Mouse (Mus musculus) 416B (cell line): ENCODE results near the gene Msmp.
A peak's percentile ranks its signal among the peaks of the same experiment; 100 is the strongest.

ENCODE experiments used
- DNase-seq: peaks from one replicate; pipeline ENCODE4 v3.0.0; 2011; ENCODE audit warnings: low read depth

The Msmp gene

GRCm38 (mm10) chr4:43593453-43593852, 9.2 kb upstream of the Msmp start:
- DNase-seq = no peak

DNA sequence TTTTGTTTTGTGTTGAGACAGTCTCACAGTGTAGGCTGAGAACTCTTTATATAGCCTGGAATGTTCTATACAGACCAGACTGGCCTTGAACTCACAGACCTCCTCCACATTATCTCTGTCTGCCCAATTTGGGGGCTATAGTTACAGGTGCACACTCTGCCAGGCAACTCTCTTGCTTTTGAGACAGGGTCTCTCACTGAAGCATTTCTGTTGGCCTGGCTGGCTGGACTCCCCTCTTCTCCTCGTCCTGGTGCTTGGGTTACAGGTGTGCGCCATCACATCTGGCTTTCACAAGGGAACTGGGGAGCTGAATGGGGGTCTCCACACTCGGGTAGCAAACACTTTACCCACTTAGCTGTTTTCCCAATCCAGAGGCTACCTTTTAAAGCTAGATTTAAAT, 7.7 kb upstream of the Msmp start:
- no peak for DNase-seq

DNA sequence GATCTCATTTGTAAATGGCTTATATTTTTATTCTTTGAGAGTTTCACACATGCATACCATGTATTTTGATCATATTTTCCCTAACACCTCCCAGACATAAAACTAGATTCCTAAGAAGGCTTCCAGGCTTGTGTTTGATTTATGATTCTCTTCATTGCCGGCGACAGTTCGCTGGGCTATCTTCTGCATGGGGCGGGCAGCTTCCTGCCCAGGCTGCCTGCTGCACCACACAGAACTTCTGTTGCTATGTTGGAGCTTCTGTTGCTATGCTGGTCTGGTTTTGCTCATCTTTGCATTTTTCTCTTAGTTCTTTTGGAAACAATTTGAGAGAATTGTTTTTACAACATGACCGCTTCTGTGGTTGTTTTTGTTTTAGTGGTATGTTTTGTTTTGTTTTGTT, 7.2 kb upstream of the Msmp start:
- no peak for DNase-seq

DNA sequence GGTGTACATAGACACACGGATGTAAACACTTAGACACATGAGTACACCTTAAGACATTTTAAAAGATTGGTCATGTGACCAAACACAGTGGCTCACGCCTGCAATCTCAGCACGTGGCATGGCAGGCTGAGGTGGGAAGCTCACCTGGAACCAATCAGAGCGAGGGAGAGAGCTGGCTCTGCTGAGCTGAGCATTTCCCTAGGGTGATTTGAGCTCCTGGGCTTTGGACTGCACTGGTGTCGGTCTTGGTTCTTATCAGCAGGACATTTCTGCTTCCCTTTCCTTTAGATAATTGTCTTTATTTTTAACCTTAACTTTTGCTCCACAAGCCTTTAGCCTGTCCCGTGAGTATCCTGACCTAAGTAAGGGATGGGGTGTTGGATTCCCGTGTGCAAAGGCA, 3.4 kb upstream of the Msmp start:
- peak; percentile 49 for DNase-seq

DNA sequence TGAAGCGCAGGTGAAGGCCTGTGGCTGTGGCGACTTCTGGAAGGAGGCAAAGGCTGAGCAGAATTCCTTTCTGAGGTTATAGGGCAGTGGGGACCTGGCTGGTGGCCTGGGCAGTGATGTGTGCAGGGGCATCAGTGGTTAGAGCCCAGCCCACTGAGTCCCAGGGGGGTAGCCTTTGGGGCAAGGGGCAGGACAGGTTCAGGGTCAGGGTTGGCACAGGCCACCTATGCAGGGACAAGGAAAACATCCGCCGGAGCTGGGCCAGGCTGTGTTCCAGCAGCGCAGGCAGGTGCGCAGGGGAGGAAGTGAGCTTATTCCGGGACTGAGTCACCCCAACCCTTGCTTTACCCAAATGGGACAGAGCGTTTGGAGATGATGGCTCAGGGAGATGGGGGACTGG, 2.1 kb upstream of the Msmp start:
- no peak for DNase-seq

DNA sequence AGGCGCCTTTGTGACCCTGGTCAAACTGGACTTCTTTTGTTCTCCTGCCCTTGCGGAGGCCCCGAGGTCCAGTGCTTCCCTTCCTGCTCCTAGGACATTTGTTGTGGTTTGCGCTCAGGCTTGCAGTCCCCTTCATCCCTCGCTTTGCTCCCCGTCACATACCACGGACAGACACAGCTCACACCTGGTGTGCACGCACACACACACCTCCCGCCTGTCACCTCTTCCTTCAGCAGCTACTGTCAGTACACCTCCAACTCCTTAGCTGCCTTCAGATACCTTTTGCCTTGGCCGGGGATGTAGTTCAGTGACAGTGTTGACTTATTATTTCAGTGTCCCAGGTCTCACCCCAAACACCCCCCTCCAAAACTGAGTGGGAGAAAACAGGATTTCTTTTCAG, 1.4 kb upstream of the Msmp start:
- DNase-seq = no peak

DNA sequence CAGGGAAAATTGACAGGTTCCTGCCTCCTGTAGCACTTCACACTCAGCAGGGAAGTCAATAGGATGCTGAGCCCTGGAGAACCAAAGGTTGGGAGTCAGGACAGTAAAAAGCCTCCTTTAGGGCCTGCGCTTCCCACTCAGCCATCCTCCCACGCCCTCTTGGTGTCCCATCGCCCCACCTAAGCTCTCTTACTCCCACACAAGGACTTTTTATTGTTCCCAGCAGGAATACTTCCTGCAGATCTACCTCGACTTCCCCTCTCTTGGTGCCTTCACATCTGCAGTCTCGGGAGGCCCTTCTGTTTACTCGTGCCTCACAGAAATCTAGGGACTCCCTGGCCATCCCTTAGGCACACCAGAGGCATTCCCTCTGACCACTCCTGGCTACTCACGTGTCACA, 873 bp downstream of the Msmp start:
- DNase-seq = no peak

DNA sequence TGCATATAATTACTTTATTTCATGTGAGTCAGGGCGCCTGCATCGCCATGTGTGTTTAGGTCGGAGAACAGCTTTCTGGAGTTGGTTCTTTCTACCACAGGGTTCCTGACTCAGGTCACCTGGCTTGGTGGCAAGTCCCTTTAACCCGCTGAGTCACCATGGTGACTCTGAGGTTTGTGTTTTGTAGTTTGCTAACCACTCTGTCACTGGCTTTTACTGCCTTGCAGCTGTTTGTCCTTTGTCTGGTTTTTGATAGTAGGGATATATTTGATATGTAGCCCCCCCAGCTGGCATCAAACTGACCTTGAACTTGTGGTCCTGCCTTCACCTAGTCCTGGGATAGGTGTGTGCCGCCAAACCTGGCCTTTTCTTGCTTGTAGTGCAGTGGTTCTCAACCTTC, 2.1 kb downstream of the Msmp start:
- peak; percentile 67 for DNase-seq

GRCm38 (mm10) chr4:43581381-43581780, 2.9 kb downstream of the Msmp start:
- DNase-seq = no peak

- no peak for DNase-seq
Measured at GRCm38 (mm10) chr4:43580721-43581120, 3.6 kb downstream of the Msmp start.

- DNase-seq = no peak
Measured at GRCm38 (mm10) chr4:43579731-43580130, 4.6 kb downstream of the Msmp start.

GRCm38 (mm10) chr4:43579256-43579655, 5.0 kb downstream of the Msmp start:
- no peak for DNase-seq

DNA sequence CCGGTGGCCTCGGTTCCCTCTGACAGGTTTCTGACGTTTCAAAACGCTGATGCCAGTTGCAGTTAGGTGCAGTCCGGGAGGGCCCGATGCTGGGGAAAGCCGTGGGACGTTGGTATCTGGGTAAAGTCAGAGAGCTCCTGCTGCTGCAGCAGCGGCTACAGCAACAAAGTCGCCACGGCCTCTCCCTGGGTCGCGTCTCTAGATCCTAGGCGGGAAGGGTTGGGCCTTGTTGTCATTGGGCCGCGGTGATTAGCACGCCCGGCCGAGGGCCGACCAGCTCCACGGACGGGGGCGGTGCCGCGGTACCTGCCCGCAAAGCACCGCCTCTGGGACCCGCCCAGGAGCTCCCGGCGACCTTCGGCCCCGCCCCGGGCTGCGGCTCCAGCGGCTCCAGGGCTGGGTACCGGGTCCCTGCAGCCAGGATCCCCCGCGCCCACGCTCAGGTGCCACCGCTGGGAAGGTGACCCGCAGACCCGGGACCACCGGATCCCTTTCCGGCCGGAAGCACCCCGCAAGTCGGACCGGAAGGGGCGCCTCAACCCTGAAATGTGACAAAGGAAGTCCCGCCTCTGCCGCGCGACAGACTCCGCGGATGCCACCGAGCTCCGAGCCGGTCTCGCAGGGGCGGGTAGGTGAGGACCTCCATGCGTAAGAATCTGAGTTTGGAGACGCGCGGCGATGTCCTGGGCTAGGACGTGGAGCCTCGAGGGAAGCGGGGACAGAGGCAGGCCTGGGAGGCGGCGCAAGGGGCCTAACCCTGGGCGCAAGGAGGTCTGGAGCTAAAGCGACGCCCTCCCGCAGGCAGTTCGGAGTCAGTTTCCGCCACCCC, 5.7 kb downstream of the Msmp start, which contains the start of the genes Rgp1 and Gba2:
Rgp1 (plus strand) TSS at position 340 of the 829 bp plus-strand sequence.
Gba2 (minus strand) TSS at position 498 of the 829 bp plus-strand sequence.
- DNase-seq = peak; percentile 88

DNA sequence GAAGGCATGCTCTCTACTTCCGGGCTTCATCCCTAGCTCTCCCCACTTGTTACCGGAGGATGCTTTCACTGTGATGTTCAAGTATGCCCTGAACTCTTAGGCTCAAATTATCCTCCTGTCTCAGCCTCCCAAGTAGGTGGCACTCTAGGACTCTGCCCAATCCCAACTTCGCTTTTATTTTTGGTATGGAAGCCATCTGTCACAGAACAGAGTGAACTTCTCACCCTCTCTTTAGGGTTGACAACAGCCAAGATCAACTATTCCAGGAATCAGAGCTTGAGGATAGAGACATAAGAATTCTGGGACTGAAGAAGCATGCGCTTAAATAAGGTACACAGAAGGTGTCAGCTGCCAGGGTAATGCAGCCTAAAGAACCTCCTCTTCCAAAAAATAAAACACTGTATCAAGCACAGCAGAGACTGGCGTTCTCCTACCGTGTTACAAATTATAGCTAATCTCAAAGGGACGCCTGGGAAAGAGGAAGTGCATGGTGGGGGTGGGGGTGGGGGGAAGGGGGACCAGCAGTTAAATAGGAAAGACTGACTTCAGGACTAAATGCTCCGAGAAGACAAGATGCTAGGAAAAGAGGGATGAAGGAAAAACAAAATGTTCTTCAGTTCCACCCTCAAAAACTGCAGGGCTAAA, 6.9 kb downstream of the Msmp start:
- DNase-seq = no peak

DNA sequence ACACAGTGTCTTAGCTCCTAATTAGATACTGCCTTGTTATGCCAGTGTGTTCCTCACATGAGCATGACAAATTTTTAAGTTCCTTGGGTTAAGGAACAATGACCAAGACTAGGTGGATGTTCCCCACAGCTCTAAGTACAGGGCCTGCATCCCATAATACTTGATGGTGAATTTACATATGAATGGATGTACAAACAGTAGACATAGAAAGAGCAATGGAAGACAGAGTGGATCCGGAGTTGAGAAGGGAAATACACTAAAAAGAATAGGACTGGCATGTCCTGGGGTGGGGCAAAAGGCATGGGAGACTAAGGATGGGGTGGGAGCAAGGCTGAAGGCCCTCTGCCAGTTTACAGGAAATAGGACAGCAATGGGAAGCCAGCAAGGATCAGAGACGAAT, 8.9 kb downstream of the Msmp start:
- DNase-seq = no peak

GRCm38 (mm10) chr4:43573561-43573960, 10.7 kb downstream of the Msmp start:
- no peak for DNase-seq

DNA sequence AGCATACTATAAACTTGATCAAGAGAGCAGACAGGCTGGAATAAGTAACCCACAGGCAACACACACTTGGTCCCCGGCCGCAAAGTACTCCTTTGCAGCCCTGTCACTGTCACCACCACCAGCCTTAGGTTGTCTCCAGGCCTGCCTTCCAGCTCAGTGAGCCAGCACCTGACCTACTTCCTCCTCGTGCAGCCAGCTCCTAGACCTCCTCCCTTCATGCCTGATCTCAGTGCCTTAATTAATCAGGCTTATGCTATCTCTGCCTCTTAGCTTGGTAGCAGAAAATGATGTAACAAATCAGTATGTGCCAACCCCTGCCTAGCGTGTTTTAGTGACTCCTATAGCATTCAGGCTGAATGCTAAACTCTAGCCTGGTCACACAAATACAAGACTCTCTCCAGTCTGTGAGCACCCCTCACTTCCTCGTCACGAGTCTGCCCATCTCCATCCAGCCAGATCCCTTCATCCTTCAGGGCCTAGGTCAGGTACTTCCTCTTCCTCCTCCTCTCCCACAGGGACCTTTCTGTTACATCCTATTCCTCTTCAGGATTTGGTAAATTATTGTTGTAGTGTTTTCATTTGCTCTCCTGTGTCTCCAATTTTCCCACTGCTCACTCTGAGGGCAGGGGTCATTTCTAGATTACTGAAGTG, 12.8 kb downstream of the Msmp start:
- DNase-seq = no peak

GRCm38 (mm10) chr4:43567140-43567539, 17.2 kb downstream of the Msmp start:
- DNase-seq = no peak

- no peak for DNase-seq
Measured at GRCm38 (mm10) chr4:43564231-43564630, 20.1 kb downstream of the Msmp start.

- no peak for DNase-seq
Measured at GRCm38 (mm10) chr4:43563601-43563875, 20.8 kb downstream of the Msmp start.

DNA sequence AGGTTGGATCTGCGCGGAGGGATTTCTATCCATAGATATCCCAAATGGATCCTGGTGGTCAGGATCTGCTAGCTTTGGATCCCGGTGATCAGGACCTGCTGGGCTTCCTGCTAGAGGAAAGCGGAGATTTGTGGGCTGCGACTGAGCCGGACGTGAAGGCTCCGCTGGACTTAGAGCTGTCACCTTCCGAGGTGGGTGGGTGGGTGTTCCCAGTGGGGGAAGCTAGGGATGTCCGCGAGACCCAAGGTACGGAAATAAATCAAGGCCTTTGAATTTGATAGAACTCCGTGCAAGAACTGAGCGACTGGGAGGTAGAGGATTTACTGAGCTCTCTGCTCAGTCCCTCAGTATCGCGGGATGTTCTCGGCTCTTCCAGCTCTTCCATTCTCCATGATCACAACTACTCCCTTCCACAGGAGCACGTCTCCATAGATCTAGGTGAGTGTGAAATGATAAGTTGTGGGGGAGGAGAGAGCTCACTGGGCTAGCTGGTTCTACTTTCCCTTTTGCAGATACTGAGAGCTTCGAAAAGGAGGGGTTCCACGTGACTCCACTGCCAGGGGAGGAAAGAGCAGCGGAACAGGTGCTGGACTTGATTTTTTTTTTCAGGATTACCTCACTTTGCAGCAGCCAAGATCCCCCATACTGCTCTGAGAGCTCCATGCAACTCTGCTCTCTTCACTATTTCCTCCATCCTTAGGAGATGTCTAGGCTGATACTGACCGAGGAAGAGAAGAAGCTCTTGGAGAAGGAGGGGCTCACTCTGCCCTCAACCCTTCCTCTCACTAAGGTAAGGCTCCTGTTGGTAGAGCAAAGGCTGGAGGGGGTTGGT, 21.3 kb downstream of the Msmp start:
- DNase-seq = no peak

DNA sequence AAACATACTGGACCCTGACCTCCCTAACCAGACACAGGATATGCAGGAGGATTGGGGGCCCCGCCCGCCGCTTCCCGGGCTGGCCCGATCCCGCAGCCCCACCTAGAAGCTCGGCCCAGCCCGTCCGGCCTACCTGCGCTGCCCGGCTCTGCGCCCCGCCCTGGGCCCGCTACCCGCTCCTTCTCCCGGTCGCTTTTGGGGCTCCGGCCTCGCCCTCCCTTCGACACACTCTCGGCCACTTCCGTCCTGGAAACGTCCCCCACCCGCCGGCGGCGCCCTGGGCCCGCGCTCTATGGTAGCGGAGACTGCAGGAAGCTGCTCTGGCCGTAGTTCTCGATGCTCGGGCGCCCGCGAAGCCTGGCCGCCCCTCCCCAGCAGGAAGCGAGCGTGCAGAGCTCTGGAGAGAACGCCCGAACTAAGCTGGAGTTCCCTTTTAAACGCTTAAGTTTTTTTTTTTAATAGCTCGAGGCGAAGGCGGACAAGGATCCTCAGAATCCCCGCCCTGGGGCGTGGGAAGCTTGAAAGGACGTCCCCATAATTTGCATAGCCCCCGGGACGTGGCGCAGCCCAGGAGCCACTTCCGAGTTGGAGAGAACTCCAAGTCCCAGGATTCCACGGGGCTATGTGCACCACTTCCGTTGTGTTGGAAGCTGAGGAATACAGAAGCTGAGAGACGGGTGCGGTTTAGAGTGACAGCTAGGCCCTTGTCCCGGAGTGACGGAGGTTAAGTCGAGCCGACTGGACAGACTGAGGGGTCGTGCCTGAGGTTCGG, 22.1 kb downstream of the Msmp start, which contains the start of the genes Creb3 and Tln1:
Creb3 (plus strand) TSS at position 336 of the 772 bp plus-strand sequence.
Tln1 (minus strand) TSS at position 695 of the 772 bp plus-strand sequence.
- DNase-seq = peak; percentile 99
